Mouse (Mus musculus) lung, embryonic 15.5 days (tissue): Measurements from ENCODE around the gene Mrps36. TPM values are rescaled to one million over a fixed set of nuclear protein-coding genes. Genes with fewer than 3 reads are reported as not detected.
"Not testable (repeated sequence)": the region's sequence is repeated elsewhere in the genome, so short reads cannot be mapped to it uniquely, and the experiment has no call there.

Source experiments
- ATAC-seq: fragments of 200-750 bp; cut with Nextera tagmentation; 2 replicates; pipeline ENCODE4 v1.8.0; 2017; ENCODE audit warnings: moderate number of reproducible peaks, borderline replicate concordance; ENCODE audit not compliant: low FRiP score, low TSS enrichment; ENCODE audit errors: extremely low read depth
- H3K27ac ChIP-seq: fragments of 300-500 bp; sonication (generic); 2 replicates; pipeline ENCODE4 v1.5.1; 2015; ENCODE audit warnings: moderate library complexity, mild to moderate bottlenecking, inconsistent platforms
- H3K27me3 ChIP-seq: fragments of 300-500 bp; sonication (generic); 2 replicates; pipeline ENCODE4 v1.6.1; 2015; ENCODE audit warnings: inconsistent platforms
- H3K36me3 ChIP-seq: fragments of 300-500 bp; sonication (generic); 2 replicates; pipeline ENCODE4 v1.6.1; 2015; ENCODE audit warnings: inconsistent platforms
- H3K4me1 ChIP-seq: fragments of 300-500 bp; sonication (generic); 2 replicates; pipeline ENCODE4 v1.6.1; 2015; ENCODE audit warnings: inconsistent platforms
- H3K4me2 ChIP-seq: fragments of 300-500 bp; sonication (generic); 2 replicates; pipeline ENCODE4 v1.6.1; 2015; ENCODE audit warnings: inconsistent platforms, mild to moderate bottlenecking, moderate library complexity
- H3K4me3 ChIP-seq: fragments of 300-500 bp; sonication (generic); 2 replicates; pipeline ENCODE4 v1.5.1; 2015; ENCODE audit warnings: mild to moderate bottlenecking, inconsistent platforms
- H3K9ac ChIP-seq: fragments of 300-500 bp; sonication (generic); 2 replicates; pipeline ENCODE4 v1.6.1; 2015; ENCODE audit warnings: inconsistent platforms
- H3K9me3 ChIP-seq: fragments of 300-500 bp; sonication (generic); 2 replicates; pipeline ENCODE4 v1.6.1; 2016; ENCODE audit warnings: inconsistent platforms
- WGBS: fragments of 180-500 bp; shearing (Covaris S2); methylation state at CpG from one replicate; pipeline ENCODE4 v1.1.7; 2015; 5-methylcytosine and 5-hydroxymethylcytosine counted together
- polyA plus RNA-seq: library from polyadenylated mRNA; unstranded; fragments of >200 nt; fragmentation: Nextera tagmentation; extraction: Ambion mirVana; gene quantifications from 2 replicates; pipeline ENCODE4 v1.2.1, GENCODE M21; 2015

Mrps36 gene
- polyA plus RNA-seq, 1 experiment from 2014 or later, result 167 TPM

DNA sequence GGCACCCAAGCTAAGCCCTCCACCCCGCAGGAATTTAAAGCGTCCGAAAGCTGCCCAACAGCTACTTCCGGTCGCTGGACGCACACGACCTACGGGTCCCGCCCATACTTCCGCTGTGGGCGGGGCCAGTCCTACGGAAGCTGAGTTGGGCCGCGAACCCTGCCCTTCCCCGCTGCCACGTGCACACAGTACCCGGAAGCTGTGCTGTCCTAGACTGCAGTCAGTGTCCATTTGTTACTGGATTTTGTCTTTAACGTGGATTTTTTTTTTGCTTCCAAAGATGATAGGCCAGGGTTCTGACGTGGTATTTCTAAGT, 13.6 kb downstream of the Mrps36 start, which contains the start of gene Cdk7:
Gene Cdk7 (minus strand): TSS at position 79 of the 316 bp plus-strand sequence.
- Histone ChIP-seq H3K4me3 (peak within 1 kb of the TSS; percentile 68), H3K36me3 (peaks cover 25% of the 10 kb centered on the region), H3K4me2 (peak within 1 kb of the TSS; percentile 63), H3K9me3 (no peaks in the 10 kb centered on the region), H3K9ac (peak within 1 kb of the TSS; percentile 80), H3K4me1 (peaks cover 16% of the 10 kb centered on the region), H3K27ac (peak within 1 kb of the TSS; percentile 95), H3K27me3 (no peaks in the 10 kb centered on the region)
- WGBS, result 0% methylated on average over 19 of the region's 19 CpGs
- ATAC-seq, result peak; percentile 99

DNA sequence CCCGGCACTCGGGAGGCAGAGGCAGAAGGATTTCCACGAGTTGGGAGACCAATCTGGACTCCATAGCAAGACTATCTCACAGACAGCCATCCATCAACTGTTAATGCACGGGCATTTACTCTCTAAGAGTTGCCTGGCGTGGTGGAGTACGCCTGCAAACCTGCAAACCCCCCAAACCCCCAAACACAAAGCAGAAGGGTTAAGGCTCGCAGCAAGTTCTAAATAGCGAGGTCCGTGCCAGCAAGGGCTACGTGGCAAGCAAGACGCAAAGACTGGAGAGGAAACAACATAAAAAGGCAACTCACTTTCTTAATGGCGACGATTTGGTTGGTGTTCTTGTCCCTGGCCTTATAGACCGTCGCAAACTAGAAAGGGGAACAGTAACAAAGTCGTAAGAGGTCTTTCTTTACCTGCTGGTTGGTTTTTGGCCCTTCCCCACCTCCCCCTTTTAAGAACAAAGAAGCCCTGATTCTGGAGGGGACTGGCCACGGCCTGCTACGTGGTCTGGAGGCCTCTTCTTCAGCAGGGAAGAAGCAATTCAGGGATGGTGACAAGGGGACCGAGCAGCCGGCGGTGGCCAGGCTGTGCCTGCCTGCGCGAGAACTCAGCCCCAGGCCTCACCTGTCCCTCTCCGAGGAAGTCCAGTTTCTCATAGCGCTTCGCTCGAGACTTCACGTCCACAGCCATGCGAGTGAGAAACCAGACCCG, 14.2 kb downstream of the Mrps36 start:
- Histone ChIP-seq H3K36me3 (peaks cover 23% of the 10 kb centered on the region), H3K4me2 (peak overlapping the region; percentile 63), H3K9ac (peak overlapping the region; percentile 80), H3K27me3 (no peaks in the 10 kb centered on the region), H3K27ac (peak overlapping the region; percentile 95), H3K4me3 (peak overlapping the region; percentile 68), H3K4me1 (peaks cover 16% of the 10 kb centered on the region), H3K9me3 (no peaks in the 10 kb centered on the region)
- WGBS, result under 1% methylated on average over 30 of the region's 30 CpGs
- ATAC-seq, result no peak

DNA sequence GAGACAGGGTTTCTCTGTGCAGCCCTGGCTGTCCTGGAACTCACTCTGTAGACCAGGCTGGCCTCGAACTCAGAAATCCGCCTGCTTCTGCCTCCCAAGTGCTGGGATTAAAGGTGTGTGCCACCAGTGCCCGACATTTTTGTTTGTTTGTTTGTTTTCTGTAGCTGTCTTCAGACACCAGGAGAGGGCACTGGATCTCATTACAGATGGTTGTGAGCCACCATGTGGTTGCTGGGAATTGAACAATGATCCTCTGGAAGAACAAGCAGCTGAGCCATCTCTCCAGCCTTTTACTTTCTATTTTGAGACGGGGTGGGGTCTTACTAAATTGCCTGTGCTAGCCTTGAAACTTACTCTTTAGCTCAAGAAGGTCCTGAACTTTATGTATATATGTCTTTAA, 15.9 kb downstream of the Mrps36 start:
- Histone ChIP-seq H3K4me2 (peak overlapping the region; percentile 63; the same call in 1 of the 2 replicates), H3K4me1 (peaks cover 19% of the 10 kb centered on the region), H3K36me3 (peaks cover 22% of the 10 kb centered on the region)
- 87% methylated on average over 4 of the region's 4 CpGs for WGBS
- H3K9ac ChIP-seq, H3K4me3 ChIP-seq, ATAC-seq, H3K27me3 ChIP-seq, H3K27ac ChIP-seq, H3K9me3 ChIP-seq: not testable (repeated sequence)

DNA sequence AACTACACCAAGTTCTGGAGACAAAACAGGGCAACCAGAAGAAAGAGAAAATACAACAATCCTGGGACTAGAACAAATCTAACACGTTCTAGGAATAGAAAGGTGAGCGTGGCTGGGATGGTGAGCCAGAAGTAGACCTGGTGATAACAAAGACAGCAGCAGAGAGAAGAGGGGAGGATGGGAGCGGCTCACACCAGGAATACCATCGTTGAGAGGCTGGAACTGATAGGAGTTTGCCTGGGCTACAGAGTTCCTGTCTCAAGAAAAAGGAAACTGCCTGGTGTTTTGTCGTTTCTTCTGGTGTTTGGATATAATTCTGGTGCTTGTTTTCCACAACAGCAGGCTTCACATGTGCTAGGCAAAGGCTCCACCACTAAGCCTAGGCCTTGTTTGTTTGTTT, 16.4 kb downstream of the Mrps36 start:
- WGBS, result 86% methylated on average over 5 of the region's 5 CpGs
- peaks cover 19% of the 10 kb centered on the region for H3K4me1 ChIP-seq
- no peak for ATAC-seq
- H3K4me3 ChIP-seq, result no peak overlapping the region
- no peaks in the 10 kb centered on the region for H3K27me3 ChIP-seq
- no peaks in the 10 kb centered on the region for H3K9me3 ChIP-seq
- no peak overlapping the region for H3K4me2 ChIP-seq
- peak overlapping the region; percentile 13; the same call in 1 of the 2 replicates for H3K9ac ChIP-seq
- no peak overlapping the region for H3K27ac ChIP-seq
- H3K36me3 ChIP-seq, result peaks cover 22% of the 10 kb centered on the region

DNA sequence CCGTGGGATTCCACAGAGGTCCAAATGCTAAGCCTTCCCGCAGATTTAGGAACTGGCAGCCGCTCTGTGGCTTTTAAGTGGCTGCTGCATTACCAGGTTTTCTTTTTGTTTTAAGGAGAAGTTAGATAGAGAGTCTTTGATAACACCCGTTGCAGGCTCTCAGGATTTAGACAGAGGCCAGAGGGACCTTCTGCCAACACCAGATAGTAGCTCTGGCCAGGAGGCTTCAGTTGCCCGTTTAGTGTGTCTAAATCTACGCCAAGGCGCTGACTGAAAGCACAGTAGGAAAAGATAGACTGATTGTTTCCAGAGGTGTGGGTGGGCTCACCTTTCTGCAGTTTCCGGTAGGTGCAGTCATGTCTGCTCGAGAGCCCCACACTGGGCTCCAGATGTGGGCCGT, 19.3 kb downstream of the Mrps36 start:
- H3K4me1 ChIP-seq, result peaks cover 19% of the 10 kb centered on the region
- H3K36me3 ChIP-seq, result peaks cover 41% of the 10 kb centered on the region
- no peak overlapping the region for H3K4me2 ChIP-seq
- 80% methylated on average over 10 of the region's 10 CpGs for WGBS
- no peak overlapping the region for H3K27ac ChIP-seq
- ATAC-seq, result no peak
- H3K27me3 ChIP-seq, result no peaks in the 10 kb centered on the region
- H3K9me3 ChIP-seq, result no peaks in the 10 kb centered on the region
- no peak overlapping the region for H3K9ac ChIP-seq
- H3K4me3 ChIP-seq, result no peak overlapping the region

DNA sequence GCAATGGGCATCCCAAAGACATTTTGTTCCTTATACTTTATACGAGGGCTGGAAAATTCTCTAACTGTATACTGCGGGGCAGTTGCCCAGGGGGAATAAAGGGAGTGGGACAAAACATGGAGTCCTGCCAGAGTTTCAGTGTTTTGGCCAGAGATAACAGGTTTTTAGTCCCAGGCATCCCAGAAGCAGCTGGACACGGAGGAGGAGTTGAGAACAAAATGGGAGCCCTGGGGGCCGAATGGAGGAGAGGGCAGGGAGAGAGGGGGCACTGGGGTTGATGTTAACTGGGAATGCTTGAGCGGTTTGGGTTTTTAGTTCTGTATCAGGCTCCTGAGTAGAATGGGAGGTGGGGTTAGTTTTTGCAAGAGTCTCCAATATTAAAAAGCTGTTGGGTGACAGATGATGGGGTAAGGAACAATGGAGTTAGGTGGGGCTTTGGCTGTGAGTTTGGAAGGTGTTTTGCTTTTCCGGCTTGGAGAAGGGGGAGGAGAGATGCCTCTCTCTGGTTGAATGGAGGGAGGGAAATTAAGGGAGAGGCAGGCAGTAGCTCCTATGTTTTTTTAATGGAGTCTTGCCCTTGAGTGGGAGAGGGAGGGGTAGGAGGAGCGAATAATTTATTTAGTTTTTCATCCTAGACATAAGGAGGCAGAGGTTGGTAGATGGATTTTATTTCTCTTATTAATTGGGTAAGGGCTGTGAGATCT, 20.3 kb downstream of the Mrps36 start:
- no peak overlapping the region for H3K4me3 ChIP-seq
- ATAC-seq, result no peak
- H3K4me1 ChIP-seq, result peaks cover 16% of the 10 kb centered on the region
- H3K27me3 ChIP-seq, result no peaks in the 10 kb centered on the region
- H3K9me3 ChIP-seq, result no peaks in the 10 kb centered on the region
- WGBS, result 76% methylated on average over 7 of the region's 7 CpGs
- H3K27ac ChIP-seq, result no peak overlapping the region
- peaks cover 42% of the 10 kb centered on the region for H3K36me3 ChIP-seq
- no peak overlapping the region for H3K9ac ChIP-seq
- no peak overlapping the region for H3K4me2 ChIP-seq

DNA sequence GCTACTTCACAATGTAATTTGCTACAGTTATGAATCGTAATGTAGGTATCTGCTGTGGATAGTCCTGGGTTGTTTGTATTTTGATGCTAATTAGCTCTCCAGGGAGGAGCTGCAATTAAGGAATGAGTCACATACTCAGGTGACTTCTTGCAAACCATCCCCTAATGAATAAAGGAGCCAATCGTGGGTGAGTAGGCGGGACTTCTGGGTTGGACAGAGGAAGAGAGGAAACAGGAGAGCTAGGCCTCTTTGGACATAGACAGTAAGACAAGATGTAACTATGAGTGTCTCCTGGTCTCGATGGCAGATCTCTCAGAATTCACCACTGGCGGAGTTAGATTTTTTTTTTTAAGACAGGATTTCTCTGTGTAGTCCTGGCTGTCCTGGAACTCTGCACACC, 22.8 kb downstream of the Mrps36 start:
- no peak overlapping the region for H3K4me2 ChIP-seq
- H3K36me3 ChIP-seq, result peaks cover 44% of the 10 kb centered on the region

DNA sequence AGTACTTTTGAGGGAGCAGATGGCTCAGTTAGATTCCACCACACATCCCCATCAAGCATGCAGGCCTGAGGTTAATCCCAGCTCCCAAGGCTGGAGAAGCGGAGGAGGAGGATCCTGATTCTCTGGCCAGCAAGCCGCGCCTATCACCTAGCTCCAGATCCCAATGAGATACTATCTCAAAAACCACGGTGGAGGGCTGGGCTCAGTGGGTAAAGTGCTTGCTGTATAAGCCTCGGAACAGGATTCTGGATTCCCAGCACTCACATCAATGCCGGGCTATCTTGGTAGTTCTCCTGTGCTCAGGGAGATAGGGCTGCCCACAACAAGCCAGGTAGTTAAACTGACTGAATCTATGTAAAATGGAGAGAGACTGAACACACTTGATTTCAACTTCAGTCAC, 29.0 kb downstream of the Mrps36 start:
- no peak overlapping the region for H3K27ac ChIP-seq
- H3K4me2 ChIP-seq, result no peak overlapping the region
- no peaks in the 10 kb centered on the region for H3K27me3 ChIP-seq
- H3K4me3 ChIP-seq, result no peak overlapping the region
- no peaks in the 10 kb centered on the region for H3K9me3 ChIP-seq
- no peaks in the 10 kb centered on the region for H3K4me1 ChIP-seq
- H3K36me3 ChIP-seq, result peaks cover 70% of the 10 kb centered on the region
- H3K9ac ChIP-seq, result no peak overlapping the region
- ATAC-seq, result no peak
- 95% methylated on average over 6 of the region's 6 CpGs for WGBS

More for the DNA sequence above, 22.8 kb downstream of the Mrps36 start:
- no peaks in the 10 kb centered on the region for H3K9me3 ChIP-seq
- no peak overlapping the region for H3K9ac ChIP-seq
- H3K4me3 ChIP-seq, result no peak overlapping the region
- no peak overlapping the region for H3K27ac ChIP-seq
- H3K27me3 ChIP-seq, result no peaks in the 10 kb centered on the region
- no peak for ATAC-seq
- WGBS, result 87% methylated on average over 5 of the region's 5 CpGs
- H3K4me1 ChIP-seq, result peaks cover 4% of the 10 kb centered on the region; the same call in 1 of the 2 replicates

DNA sequence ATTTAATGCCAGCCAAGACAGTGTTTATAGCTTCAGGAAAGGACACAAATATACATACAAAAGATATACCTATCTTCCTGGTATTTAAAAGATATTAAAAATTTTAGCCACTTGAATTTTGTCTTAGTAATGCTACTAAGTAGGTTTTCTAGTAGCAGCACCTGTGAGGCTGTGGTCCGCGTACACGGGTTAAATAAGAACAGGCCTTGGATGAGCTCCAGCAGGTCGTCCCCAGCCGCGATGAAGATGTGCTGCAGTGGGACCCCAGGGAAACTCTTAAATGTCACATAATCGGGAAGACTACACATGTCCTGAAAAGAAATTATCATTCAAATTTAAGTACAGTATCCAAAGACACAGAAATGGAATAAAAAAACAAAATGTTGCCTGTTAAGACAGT, 38.3 kb downstream of the Mrps36 start:
- WGBS, result 96% methylated on average over 7 of the region's 7 CpGs
- no peak overlapping the region for H3K27ac ChIP-seq
- ATAC-seq, result no peak

DNA sequence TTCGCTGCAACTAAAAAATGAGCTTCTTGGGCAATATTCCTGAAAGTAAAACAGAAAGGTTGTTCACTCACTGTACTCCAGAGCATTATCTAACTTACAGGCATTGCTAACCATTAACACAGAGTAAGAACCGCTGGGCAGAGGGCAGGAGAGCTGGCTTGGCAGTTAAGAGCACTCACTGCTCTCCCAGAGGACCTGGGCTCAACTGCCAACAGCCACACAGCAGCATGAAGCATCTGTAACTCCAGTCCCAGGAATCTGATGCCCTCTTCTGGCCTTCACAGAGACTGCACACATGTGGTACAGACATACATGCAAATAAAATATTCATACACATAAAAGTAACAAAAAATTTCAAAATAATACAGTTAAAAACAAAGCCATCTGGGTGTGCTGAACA, 41.0 kb downstream of the Mrps36 start:
- WGBS, result 97% methylated on average over 2 of the region's 2 CpGs
- no peak for ATAC-seq
- Histone ChIP-seq H3K27ac (no peak overlapping the region), H3K36me3 (peaks cover 85% of the 10 kb centered on the region), H3K9ac (no peak overlapping the region), H3K4me3 (no peak overlapping the region), H3K4me1 (no peaks in the 10 kb centered on the region), H3K27me3 (no peaks in the 10 kb centered on the region), H3K4me2 (no peak overlapping the region), H3K9me3 (no peaks in the 10 kb centered on the region)

More for the DNA sequence above, 38.3 kb downstream of the Mrps36 start:
- no peaks in the 10 kb centered on the region for H3K4me1 ChIP-seq
- no peaks in the 10 kb centered on the region for H3K27me3 ChIP-seq
- no peak overlapping the region for H3K4me3 ChIP-seq
- H3K9ac ChIP-seq, result no peak overlapping the region
- no peaks in the 10 kb centered on the region for H3K9me3 ChIP-seq
- peaks cover 88% of the 10 kb centered on the region for H3K36me3 ChIP-seq
- no peak overlapping the region for H3K4me2 ChIP-seq

DNA sequence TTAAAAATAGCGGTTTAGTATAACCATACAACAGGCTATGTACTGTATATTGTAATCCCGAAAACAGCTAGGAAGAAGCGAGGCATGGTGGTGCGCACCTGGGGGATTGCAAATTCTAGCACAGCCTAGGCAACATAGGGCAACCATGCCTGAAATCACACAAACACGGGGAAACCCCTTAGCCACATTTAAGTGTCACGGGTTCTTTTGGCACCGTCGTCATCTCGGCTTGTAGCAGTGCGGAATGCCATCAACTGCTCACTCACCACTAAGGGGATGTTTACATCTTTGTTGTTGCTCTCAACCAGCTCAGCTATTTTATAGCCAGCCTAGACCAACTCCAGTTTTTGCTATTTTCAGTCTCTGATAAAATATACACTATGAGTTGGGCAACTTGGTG, 45.6 kb downstream of the Mrps36 start:
- Histone ChIP-seq H3K9ac (no peak overlapping the region), H3K9me3 (no peaks in the 10 kb centered on the region), H3K4me3 (no peak overlapping the region), H3K4me1 (no peaks in the 10 kb centered on the region), H3K36me3 (peaks cover 70% of the 10 kb centered on the region), H3K4me2 (no peak overlapping the region), H3K27me3 (no peaks in the 10 kb centered on the region), H3K27ac (no peak overlapping the region)
- 89% methylated on average over 10 of the region's 10 CpGs for WGBS
- no peak for ATAC-seq

DNA sequence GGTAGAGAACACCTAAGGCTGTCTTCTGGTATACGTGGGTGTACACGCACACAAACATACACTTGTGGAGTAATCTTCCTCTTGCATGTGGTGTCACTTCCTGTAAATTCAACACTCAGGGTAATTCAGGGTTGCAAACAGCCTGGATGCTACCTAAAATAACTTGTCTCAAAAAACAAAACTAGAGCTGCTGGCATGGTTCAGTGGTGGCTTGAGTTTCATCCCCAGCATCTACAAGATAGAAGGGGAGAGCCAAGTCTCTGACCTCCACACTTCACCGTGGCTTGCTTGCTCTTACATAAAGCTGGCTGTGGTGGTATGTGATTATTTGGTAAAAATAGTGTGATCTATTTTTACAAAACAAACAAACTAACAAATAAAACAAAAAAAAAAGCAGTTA, 46.9 kb downstream of the Mrps36 start:
- WGBS, result 90% methylated on average over 3 of the region's 3 CpGs

More for the DNA sequence above, 46.9 kb downstream of the Mrps36 start:
- Histone ChIP-seq H3K4me3 (no peak overlapping the region), H3K36me3 (peaks cover 57% of the 10 kb centered on the region), H3K27me3 (no peaks in the 10 kb centered on the region), H3K9ac (no peak overlapping the region), H3K9me3 (no peaks in the 10 kb centered on the region), H3K27ac (no peak overlapping the region), H3K4me2 (no peak overlapping the region), H3K4me1 (no peaks in the 10 kb centered on the region)
- ATAC-seq, result no peak
